Mouse (Mus musculus) thymus, postnatal 4 days (tissue): Measurements from ENCODE around the gene Vmn2r82.
"Not testable (repeated sequence)": the region's sequence is repeated elsewhere in the genome, so short reads cannot be mapped to it uniquely, and the experiment has no call there.

Source experiments
- DNase-seq: peaks from one replicate; pipeline ENCODE4 v3.0.0; 2021

Vmn2r82 gene

DNA sequence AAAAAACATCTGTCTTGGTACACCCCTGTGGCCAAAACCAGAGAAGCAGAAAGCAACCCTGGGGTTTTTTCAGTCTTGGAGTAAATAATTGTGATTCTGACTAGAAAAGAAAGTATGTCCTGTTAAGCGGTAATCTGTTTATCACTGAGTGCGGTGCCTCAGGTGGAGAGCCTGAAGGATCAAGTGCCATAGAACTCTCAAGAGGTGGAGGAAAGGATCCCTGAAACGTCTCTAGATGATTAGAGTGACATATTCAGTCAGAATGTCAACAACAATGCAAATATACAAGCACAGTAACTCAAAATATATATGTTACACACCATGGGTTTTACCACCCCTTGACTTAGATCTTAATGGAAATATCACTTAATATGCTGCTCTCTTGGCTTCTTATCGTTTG lies at the start of gene Vmn2r82:
TSS of gene Vmn2r82 (plus strand) at position 301 of the 400 bp plus-strand sequence.
- not testable (repeated sequence) for DNase-seq

DNA sequence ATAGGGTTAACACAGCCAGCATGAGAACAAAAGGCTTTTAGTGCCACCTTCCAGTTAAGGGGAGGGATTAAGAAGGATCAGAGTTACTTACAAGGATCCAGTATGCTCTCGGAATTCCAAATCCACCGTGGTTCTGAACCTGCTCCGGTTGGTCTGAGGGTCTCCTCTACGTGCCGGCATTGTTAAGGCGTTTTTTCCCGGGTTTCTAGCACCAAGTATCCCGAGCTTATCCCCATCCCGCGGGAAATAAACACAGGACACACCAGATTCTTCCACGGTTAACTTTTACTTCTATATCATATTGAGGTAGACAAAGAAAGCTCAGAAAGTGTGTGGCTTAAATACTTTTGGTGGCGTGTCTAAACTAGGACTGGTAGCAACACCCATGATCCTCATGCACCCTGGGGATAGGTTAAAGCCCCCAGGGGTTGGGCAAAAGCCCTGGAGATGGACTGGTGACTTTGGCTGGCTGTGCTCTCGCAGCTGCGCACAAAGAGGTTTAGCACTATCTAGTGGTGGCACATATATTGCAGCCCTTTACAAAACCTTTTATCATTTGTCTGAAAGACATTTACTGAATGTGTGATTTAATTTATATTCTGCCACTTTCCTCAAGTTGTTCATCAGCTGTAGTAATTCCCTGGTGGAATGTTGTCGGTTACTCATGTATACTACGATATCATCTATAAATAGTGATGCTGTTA lies 34.1 kb upstream of the Vmn2r82 start:
- not testable (repeated sequence) for DNase-seq

- DNase-seq: no peak
Observed at GRCm38 (mm10) chr10:79322737-79323086, 33.6 kb upstream of the Vmn2r82 start.

- DNase-seq: not testable (repeated sequence)
Observed at GRCm38 (mm10) chr10:79399946-79400700, 43.8 kb downstream of the Vmn2r82 start.

GRCm38 (mm10) chr10:79417142-79417771 lies 60.9 kb downstream of the Vmn2r82 start:
- DNase-seq: no peak

DNA sequence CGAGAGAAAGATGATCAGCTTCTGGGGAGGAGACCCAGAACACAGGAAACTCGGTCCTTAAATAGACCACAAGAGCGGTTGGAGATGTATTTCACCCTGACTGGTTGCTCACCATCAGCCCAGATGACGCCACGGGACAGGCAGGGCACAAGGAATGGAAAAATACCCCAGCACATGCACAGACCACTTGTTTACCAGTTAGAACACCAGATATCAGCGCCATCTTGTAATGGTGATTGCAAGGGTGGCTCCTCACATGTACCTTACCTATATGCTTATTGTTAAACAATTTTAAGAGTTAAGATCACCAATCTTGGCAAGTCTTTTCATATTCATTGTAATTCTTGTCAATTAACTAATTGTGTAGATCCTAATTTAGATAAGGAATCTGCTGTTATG lies 61.5 kb downstream of the Vmn2r82 start:
- not testable (repeated sequence) for DNase-seq

DNA sequence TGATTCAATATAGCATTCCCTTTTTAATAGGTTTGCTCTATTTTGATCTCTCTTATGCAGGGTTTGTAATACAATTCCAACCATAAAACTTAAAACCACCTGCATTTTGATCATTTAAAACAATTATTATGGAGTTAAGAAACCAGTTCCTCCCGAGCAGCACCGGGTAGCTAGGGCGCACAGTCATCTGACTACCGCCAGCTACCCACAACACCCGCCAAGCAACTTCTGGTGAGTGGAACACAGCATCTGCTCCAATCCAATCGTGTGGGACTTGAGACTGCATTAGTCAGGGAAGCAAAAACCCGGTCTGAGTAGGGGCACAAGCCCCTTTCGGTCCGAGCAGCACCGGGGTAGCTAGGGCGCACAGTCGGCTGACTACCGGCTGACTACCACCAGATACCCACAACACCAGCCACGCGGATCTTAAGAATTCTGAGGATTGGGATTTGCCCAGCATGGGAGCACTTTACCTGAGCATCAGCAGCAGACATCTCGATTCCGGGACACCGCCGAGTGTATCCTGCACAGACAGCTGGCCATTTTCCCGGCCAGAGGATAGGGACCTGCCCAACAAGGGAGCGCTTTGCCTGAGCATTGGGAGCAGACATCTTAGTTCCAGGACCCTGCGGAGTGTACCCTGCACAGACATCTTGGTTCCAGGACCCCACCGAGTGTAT lies 79.0 kb downstream of the Vmn2r82 start:
- not testable (repeated sequence) for DNase-seq
